Mouse (Mus musculus) embryonic facial prominence, embryonic 11.5 days (tissue): Measurements from ENCODE around the gene H13. TPM values are rescaled to one million over a fixed set of nuclear protein-coding genes. Genes with fewer than 3 reads are reported as not detected.

Source experiments
- ATAC-seq: fragments of 200-750 bp; cut with Nextera tagmentation; replicated peaks from 2 replicates; pipeline ENCODE4 v1.8.0; 2017; ENCODE audit warnings: low read depth; ENCODE audit not compliant: insufficient number of reproducible peaks, low FRiP score, low TSS enrichment
- DNase-seq: peaks from one replicate; pipeline ENCODE4 v3.0.0-alpha.2; 2015; ENCODE audit warnings: low spot score
- H3K27ac ChIP-seq: fragments of 300-500 bp; sonication (generic); replicated peaks from 2 replicates; pipeline ENCODE4 v1.5.1; 2014; ENCODE audit warnings: mild to moderate bottlenecking, low read depth, low read length, control low read depth
- H3K27me3 ChIP-seq: fragments of 300-500 bp; sonication (generic); 2 replicates; pipeline ENCODE4 v1.6.1; 2014; ENCODE audit warnings: mild to moderate bottlenecking, low read length, moderate library complexity, mixed read lengths; ENCODE audit not compliant: control insufficient read depth, insufficient read depth
- H3K36me3 ChIP-seq: fragments of 300-500 bp; sonication (generic); replicated peaks from 2 replicates; pipeline ENCODE4 v1.6.1; 2014; ENCODE audit warnings: low read depth, mild to moderate bottlenecking, low read length, moderate library complexity, mixed read lengths; ENCODE audit not compliant: control insufficient read depth, insufficient read depth
- H3K4me1 ChIP-seq: fragments of 300-500 bp; sonication (generic); 2 replicates; pipeline ENCODE4 v1.6.1; 2014; ENCODE audit warnings: low read length, mixed read lengths; ENCODE audit not compliant: control insufficient read depth, insufficient read depth
- H3K4me2 ChIP-seq: fragments of 300-500 bp; sonication (generic); 2 replicates; pipeline ENCODE4 v1.6.1; 2014; ENCODE audit warnings: low read depth, mild to moderate bottlenecking, control low read depth, low read length, moderate library complexity
- H3K4me3 ChIP-seq: fragments of 300-500 bp; sonication (generic); 2 replicates; pipeline ENCODE4 v1.5.1; 2014; ENCODE audit warnings: low read depth, low read length, control low read depth
- H3K9ac ChIP-seq: fragments of 300-500 bp; sonication (generic); replicated peaks from 2 replicates; pipeline ENCODE4 v1.6.1; 2014; ENCODE audit warnings: mild to moderate bottlenecking, control low read depth, low read length
- H3K9me3 ChIP-seq: fragments of 300-500 bp; sonication (generic); replicated peaks from 2 replicates; pipeline ENCODE4 v1.6.1; 2016; ENCODE audit warnings: mild to moderate bottlenecking, low read length, inconsistent platforms, mixed read lengths; ENCODE audit not compliant: control insufficient read depth
- WGBS: fragments of 180-500 bp; shearing (Covaris S2); extraction: QIAGEN DNeasy Blood & Tissue Kit; methylation state at CpG from one replicate; pipeline ENCODE4 v1.1.7; 2014; 5-methylcytosine and 5-hydroxymethylcytosine counted together
- polyA plus RNA-seq: library from polyadenylated mRNA; unstranded; fragments of >200 nt; fragmentation: Nextera tagmentation; extraction: Ambion mirVana; gene quantifications from 2 replicates; pipeline ENCODE4 v1.2.1, GENCODE M21; 2014

Gene H13
- polyA plus RNA-seq, 1 experiment from 2014 or later: 118 TPM

- no peaks in the 10 kb centered on the region for H3K36me3 ChIP-seq
- 74% methylated on average over 2 of the region's 2 CpGs for WGBS
- H3K27me3 ChIP-seq: no peaks in the 10 kb centered on the region
- no peak overlapping the region; the same call in 1 of the 2 replicates for H3K4me2 ChIP-seq
- H3K9ac ChIP-seq: no peak overlapping the region
- ATAC-seq: no peak
- no peaks in the 10 kb centered on the region for H3K4me1 ChIP-seq
- H3K9me3 ChIP-seq: no peaks in the 10 kb centered on the region
- no peak overlapping the region for H3K27ac ChIP-seq
- no peak for DNase-seq
- no peak overlapping the region for H3K4me3 ChIP-seq
Measured at GRCm38 (mm10) chr2:152757478-152757877, 88.2 kb downstream of the H13 start.

Other genes starting within 250 kb of the H13 start
- gene Defb23, start 204.8 kb upstream of the H13 start, polyA plus RNA-seq: not detected in 2 replicates
- gene Defb20, start 192.4 kb upstream of the H13 start, polyA plus RNA-seq: not detected in 2 replicates
- gene Defb22, start 179.3 kb upstream of the H13 start, polyA plus RNA-seq: not detected in 2 replicates
- gene Defb26, start 157.8 kb upstream of the H13 start, polyA plus RNA-seq: not detected in 2 replicates
- not detected in 2 replicates for gene Defb28, start 151.2 kb upstream of the H13 start, polyA plus RNA-seq
- not detected in 2 replicates for gene Defb29, start 129.4 kb upstream of the H13 start, polyA plus RNA-seq
- gene Gm17416, start 100.1 kb upstream of the H13 start, polyA plus RNA-seq: not detected in 2 replicates
- not detected in 2 replicates for gene Defb21, start 96.7 kb upstream of the H13 start, polyA plus RNA-seq
- gene Defb19, start 89.1 kb upstream of the H13 start, polyA plus RNA-seq: not detected in 2 replicates
- gene Defb45, start 70.1 kb upstream of the H13 start, polyA plus RNA-seq: not detected in 2 replicates
- not detected in 2 replicates for gene Defb36, start 65.1 kb upstream of the H13 start, polyA plus RNA-seq
- gene Defb25, start 46.4 kb upstream of the H13 start, polyA plus RNA-seq: not detected in 2 replicates
- gene Rem1, start 42.5 kb upstream of the H13 start, polyA plus RNA-seq: 0.36 and 0.91 TPM in 2 replicates
- 40.6 and 45.1 TPM in 2 replicates for gene Mcts2, start 17.6 kb downstream of the H13 start, polyA plus RNA-seq
- gene Id1, start 66.8 kb downstream of the H13 start, polyA plus RNA-seq: 166 and 179 TPM in 2 replicates
- gene Cox4i2, start 84.7 kb downstream of the H13 start, polyA plus RNA-seq: 9.8 and 11.1 TPM in 2 replicates
- gene Bcl2l1, start 162.3 kb downstream of the H13 start, polyA plus RNA-seq: 100 and 107 TPM in 2 replicates
- 170 and 190 TPM in 2 replicates for gene Tpx2, start 178.5 kb downstream of the H13 start, polyA plus RNA-seq
- gene Mylk2, start 241.9 kb downstream of the H13 start, polyA plus RNA-seq: 0.08 TPM in 1 of 2 replicates, not detected in the other